Mouse (Mus musculus): ENCODE measurements around the gene Slit3. TPM values are rescaled to one million over a fixed set of nuclear protein-coding genes. Genes with fewer than 3 reads are reported as not detected.

Slit3 gene
- polyA plus RNA-seq, 1 experiment, result 11.3 TPM

DNA sequence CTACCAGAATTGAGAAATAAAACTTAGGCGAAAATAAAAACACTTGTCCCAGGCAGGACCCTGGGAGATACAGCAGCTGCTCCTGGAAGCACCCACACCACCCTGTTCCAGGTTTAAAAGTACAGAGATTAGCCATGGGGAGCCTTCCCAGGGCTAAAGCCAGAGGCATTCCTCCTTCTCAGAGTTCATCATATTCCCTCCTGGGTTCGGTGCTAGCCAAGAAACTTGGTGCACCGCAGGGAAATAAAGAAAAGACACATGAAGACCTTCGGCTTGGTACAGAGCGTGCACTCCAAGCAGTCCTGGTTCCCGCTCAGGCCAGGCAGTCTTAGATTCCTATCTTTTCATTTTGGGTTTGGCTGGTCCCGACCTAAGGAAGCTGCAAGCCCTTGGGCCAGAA is 167.0 kb downstream of the Slit3 start:
- H3K4me1 ChIP-seq (ENCODE audit: control insufficient read depth, insufficient read depth, insufficient read length, low read length), result peaks cover 10% of the 10 kb centered on the region; the same call in 1 of the 2 replicates
- H3K27ac ChIP-seq (replicated peaks; ENCODE audit: low read depth, low read length), result no peak overlapping the region
- H3K4me3 ChIP-seq (ENCODE audit: insufficient read depth, low read depth, low read length), result no peak overlapping the region

DNA sequence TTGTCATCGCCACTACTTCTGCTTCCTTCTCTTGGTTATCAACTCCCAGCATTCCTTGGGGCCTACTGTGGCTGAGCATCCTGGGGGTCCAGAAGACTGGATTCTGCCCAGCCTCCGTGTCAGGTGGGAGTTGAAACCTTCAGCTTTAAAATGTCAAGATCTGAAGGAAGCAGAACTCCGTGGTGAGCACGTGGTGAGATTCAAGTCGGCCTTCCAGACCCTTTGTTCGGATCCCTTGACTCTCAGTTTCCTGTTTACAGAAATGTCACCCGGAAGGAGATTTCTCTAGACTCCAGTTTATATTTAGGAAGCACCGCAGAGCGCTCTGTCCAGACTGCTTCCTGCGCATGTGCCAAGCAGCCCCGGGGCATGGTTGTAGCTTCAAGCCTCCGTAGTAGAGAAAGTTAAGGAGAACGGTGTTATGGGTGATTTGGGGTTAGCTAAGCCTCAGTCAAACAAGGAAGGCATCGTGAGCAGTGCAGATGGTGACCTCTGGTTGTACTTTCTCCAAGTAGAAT is 167.8 kb downstream of the Slit3 start:
- H3K27ac ChIP-seq (replicated peaks; ENCODE audit: low read depth, low read length), result 0 out of 2 replicates have a peak overlapping the region, but pooled peaks have one; percentile 26
- peaks cover 8% of the 10 kb centered on the region; the same call in 1 of the 2 replicates for H3K4me1 ChIP-seq (ENCODE audit: control insufficient read depth, insufficient read depth, insufficient read length, low read length)

DNA sequence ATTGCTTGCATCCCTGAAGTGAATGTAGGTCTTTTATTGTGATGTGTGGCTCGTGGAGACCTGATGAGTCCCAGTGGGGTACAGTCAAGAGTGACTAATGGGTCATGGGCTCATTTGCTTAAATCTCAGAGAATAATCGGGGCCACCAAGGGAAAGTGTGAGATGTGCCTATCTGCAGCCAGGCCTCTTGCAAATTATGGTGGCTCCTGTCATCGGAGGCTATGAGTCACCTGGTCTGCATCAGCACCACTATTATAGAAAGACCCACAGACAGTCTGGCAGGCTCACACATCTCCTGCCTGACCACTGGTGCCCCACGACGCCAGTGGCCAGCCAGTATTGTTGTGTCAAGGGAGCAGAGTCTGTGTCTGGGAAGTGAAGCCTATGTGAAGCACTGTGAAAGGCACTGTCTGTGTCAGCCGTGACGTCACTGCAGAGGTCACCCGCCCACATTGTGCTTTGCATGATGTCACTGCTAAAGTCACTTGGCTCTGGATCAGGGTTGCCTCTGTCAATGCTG is 171.3 kb downstream of the Slit3 start:
- H3K27ac ChIP-seq (replicated peaks; ENCODE audit: low read depth, low read length), result no peak overlapping the region

More for the DNA sequence above, 167.8 kb downstream of the Slit3 start:
- no peak overlapping the region for H3K4me3 ChIP-seq (ENCODE audit: insufficient read depth, low read depth, low read length)

DNA sequence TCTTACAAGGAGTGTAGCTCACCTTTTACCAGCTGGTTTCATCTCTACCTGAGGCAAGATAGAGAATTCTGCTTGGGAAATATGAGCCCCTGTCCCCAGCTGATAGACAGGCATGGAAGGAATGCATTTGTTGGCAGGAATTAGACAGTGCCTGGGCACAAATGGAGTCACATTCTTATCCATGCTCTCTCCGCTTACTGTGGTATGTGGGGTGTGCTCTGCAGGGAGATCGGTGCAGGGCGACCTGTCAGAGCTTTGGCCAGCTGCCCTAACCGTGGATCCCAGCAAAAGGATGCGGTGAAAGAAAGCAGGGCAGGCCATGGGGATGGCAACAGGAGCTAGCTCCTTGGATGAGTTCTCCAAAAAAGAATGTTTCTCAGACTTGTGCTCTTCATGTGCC is 172.2 kb downstream of the Slit3 start:
- Histone ChIP-seq H3K4me3 (ENCODE audit: insufficient read depth, low read depth, low read length) (no peak overlapping the region), H3K4me1 (ENCODE audit: control insufficient read depth, insufficient read depth, insufficient read length, low read length) (peaks cover 29% of the 10 kb centered on the region), H3K27ac (replicated peaks; ENCODE audit: low read depth, low read length) (no peak overlapping the region)

More for the DNA sequence above, 171.3 kb downstream of the Slit3 start:
- Histone ChIP-seq H3K4me3 (ENCODE audit: insufficient read depth, low read depth, low read length) (no peak overlapping the region), H3K4me1 (ENCODE audit: control insufficient read depth, insufficient read depth, insufficient read length, low read length) (peaks cover 22% of the 10 kb centered on the region)

DNA sequence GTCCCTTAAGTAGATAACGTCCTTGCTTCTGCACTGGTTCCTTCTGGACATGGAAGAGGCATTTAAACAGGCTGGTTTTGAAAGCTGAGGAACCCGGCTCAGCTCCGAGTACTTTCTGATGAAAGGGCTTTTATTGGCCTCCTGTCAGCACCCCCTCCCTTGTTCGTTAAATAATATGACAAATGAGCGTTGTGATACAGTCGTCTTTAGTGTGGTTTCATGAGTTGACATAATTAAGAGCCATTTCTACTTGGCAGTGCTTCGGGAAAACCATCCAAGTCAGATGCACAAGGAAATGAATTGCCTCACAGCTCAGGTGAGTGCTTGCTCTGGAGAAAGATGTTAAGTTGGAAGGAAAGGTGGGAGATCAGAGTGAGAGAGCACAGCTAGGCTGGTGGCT is 173.6 kb downstream of the Slit3 start:
- Histone ChIP-seq H3K27ac (replicated peaks; ENCODE audit: low read depth, low read length) (no peak overlapping the region), H3K4me3 (ENCODE audit: insufficient read depth, low read depth, low read length) (no peak overlapping the region), H3K4me1 (ENCODE audit: control insufficient read depth, insufficient read depth, insufficient read length, low read length) (peaks cover 25% of the 10 kb centered on the region)

DNA sequence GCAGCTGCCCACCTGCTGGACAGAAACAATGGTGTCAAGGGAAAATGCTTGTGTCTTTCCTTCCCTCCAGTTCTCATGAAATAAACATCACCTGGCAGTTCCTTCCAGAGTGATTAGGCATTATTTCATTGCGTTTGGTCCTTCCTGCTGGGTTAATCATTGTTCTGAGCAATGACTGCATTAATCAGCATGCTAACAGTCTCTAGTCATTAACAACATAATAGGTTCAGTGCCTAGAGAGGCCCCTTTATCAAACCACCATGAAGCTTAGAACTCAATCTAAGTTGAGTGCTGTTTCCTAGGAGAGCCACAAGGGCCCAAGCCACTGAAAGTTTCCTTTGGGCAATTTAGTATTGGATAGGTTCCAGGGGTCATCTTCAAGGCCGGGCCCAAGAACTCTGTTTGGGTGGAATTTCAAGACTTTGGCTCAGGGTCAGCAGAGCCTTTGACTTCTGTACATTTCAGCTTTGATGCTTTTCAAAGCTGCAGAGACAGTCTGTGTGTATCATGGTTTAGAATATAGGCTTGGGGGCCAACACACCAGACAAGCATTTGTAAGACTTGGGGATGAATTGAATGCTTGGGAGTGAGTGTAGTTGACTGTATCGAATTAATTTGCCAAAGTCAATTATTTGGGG is 174.3 kb downstream of the Slit3 start:
- Histone ChIP-seq H3K27ac (replicated peaks; ENCODE audit: low read depth, low read length) (0 out of 2 replicates have a peak overlapping the region, but pooled peaks have one; percentile 30), H3K4me3 (ENCODE audit: insufficient read depth, low read depth, low read length) (no peak overlapping the region), H3K4me1 (ENCODE audit: control insufficient read depth, insufficient read depth, insufficient read length, low read length) (peaks cover 25% of the 10 kb centered on the region)

DNA sequence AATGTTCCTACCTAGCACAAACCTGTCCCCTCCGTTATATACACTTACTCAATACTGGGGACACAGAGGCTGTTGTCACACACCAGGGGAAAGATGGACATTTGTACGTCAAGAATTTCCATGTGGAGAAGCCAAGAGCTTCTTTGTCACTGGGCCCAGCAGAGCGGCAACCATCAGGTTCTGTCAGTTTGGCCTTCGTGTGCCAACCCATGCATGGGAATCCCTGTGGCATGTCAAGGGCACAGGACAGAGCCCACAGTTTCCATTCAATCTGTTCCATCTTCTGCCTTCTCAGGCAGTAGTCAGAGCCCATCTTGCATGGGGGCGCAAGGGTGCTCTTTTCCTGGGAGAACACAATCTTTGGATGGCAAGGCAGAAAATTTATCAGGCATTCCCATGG is 175.8 kb downstream of the Slit3 start:
- Histone ChIP-seq H3K4me1 (ENCODE audit: control insufficient read depth, insufficient read depth, insufficient read length, low read length) (peaks cover 25% of the 10 kb centered on the region), H3K4me3 (ENCODE audit: insufficient read depth, low read depth, low read length) (no peak overlapping the region), H3K27ac (replicated peaks; ENCODE audit: low read depth, low read length) (peak overlapping the region; percentile 61)

DNA sequence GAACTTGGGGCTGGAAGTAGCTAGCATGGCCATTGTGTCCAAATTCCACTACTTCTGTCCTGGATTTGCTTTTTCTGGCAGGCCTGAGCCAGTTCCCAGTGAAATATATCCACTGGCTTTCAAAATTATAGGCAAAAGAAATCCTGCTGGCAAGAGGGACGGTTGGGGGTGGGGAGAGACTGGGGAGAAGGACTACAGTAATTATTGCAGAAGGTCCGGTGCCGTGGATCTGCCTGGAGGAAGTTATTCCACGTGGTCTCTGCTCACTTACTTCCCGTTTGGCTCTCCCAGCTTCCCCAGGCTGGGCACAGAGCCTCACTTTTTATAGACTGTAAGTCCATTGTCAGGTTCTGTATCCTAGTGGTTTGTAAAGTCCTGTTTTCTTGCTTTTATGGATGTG is 176.3 kb downstream of the Slit3 start:
- H3K4me1 ChIP-seq (ENCODE audit: control insufficient read depth, insufficient read depth, insufficient read length, low read length), result peaks cover 25% of the 10 kb centered on the region
- no peak overlapping the region for H3K27ac ChIP-seq (replicated peaks; ENCODE audit: low read depth, low read length)
- H3K4me3 ChIP-seq (ENCODE audit: insufficient read depth, low read depth, low read length), result no peak overlapping the region

DNA sequence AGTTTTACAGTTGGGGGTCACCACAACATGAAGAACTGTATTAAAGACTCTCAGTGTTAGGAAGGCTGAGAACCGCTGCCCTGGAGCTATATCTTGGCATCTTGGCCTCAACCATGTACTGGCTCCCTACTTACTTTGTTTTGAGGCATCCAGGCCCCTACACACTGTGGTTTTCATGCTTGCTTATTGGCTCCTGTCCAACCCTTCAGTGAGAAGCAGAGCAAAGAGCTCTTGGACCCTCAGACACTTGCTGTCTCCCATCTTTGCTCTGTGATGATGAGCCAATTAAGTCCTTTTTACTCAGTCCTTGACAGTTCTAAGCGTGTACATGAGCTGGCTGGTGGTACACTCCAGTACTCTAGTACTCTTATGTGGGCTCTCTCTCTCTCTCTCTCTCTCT is 177.5 kb downstream of the Slit3 start:
- no peak overlapping the region for H3K4me3 ChIP-seq (ENCODE audit: insufficient read depth, low read depth, low read length)
- H3K4me1 ChIP-seq (ENCODE audit: control insufficient read depth, insufficient read depth, insufficient read length, low read length), result peaks cover 25% of the 10 kb centered on the region
- no peak overlapping the region for H3K27ac ChIP-seq (replicated peaks; ENCODE audit: low read depth, low read length)

DNA sequence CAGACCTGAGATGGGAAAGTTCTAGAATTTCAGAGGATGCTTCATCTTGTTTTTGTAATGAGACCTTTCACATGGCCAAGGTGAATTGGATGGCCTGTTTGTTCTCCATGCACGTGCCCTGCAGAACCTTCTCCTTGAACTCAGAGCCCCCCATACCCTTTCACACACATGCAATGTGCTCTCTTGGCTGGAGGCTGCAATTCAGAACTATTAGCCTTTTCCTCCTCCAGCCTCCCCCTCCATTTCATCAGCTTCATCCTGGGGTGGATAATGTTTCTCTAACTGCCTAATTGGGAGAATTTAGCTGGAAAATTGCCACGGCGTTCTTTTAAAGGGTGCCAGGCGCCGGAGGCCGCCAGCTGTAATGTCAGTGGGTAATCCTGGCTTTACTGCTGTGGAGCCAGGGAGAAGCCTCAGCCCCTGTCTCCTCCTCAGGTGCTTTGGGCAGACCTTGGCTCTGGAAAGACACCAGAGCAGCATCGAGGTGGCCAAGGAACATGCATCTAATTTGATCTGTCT is 178.9 kb downstream of the Slit3 start:
- Histone ChIP-seq H3K27ac (replicated peaks; ENCODE audit: low read depth, low read length) (no peak overlapping the region), H3K4me3 (ENCODE audit: insufficient read depth, low read depth, low read length) (no peak overlapping the region), H3K4me1 (ENCODE audit: control insufficient read depth, insufficient read depth, insufficient read length, low read length) (peaks cover 22% of the 10 kb centered on the region)

DNA sequence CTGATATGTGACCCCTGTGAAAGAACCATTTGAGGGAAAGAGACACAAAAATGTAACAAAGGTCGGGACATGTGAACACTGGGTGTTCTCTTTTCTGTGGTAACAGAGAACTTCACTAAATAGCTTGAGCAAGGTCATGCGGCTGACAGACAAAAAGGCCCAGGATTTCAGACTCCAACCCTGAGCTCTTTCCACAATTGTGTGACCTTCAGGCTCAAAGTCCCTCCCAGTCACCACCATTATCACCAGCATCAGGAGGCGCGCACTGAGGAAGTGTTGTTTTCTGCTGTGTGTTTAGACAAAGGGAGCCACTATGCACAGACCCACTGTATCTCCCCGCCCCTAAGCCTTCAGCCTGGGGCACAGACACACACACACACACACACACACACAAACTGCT is 181.2 kb downstream of the Slit3 start:
- H3K4me1 ChIP-seq (ENCODE audit: control insufficient read depth, insufficient read depth, insufficient read length, low read length), result peaks cover 7% of the 10 kb centered on the region
- no peak overlapping the region for H3K27ac ChIP-seq (replicated peaks; ENCODE audit: low read depth, low read length)
- no peak overlapping the region for H3K4me3 ChIP-seq (ENCODE audit: insufficient read depth, low read depth, low read length)

DNA sequence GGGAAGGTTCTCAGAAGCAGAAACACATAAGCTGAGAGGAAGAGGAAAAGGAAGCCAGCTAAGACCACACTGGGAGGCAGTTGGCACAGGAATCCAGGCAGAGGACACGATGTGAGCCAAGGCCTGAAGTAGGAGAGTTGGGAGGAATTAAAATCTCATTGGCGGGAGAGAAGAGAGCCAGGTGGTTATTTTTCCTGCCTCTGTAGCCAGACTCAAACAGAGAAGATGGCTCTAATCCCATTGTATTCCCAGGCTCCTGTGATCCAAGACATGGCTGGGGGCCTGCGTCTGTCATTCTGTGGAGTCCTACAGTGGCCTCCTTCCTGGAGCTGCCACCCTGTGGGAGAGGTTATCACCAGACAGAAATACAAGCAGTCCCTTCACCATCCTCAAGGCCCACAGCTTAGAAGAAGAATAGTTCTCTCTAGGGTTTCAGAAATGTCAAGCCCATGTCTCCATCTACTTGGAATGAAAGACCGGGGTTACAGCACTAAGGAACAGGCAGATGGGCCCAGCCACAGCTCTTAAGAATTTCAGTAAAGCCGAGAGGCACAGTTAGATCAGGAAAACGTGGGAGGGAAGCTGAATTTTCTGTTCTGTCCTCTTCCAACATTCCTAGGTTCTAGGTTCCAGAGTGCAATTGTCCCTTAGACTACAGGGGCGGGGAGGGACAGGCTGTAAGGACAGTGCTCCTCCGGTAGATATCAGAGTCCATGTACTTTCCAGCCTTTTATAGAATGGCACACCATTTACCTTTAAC is 183.4 kb downstream of the Slit3 start:
- Histone ChIP-seq H3K4me1 (ENCODE audit: control insufficient read depth, insufficient read depth, insufficient read length, low read length) (no peaks in the 10 kb centered on the region), H3K27ac (replicated peaks; ENCODE audit: low read depth, low read length) (no peak overlapping the region), H3K4me3 (ENCODE audit: insufficient read depth, low read depth, low read length) (no peak overlapping the region)

DNA sequence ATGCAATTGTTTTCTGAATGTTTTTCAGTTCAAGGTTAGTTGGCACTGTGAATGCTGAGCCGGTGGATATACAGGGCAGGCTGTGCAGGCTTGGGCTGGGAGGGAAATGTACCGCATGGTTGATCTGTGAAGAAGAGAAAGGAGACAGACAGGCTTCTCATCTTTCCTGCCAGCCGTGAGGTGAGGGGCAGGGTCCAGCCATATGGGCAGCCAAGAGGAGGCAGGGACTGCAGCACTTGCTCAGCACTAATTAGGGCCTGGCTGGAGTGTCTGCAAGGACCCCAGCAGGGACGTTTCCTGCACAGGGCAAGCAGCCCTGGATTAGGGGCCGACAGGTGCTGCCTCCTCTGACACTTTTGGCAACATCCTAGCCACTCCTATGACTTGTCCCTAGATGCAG is 184.1 kb downstream of the Slit3 start:
- Histone ChIP-seq H3K27ac (replicated peaks; ENCODE audit: low read depth, low read length) (no peak overlapping the region), H3K4me3 (ENCODE audit: insufficient read depth, low read depth, low read length) (no peak overlapping the region), H3K4me1 (ENCODE audit: control insufficient read depth, insufficient read depth, insufficient read length, low read length) (no peaks in the 10 kb centered on the region)

DNA sequence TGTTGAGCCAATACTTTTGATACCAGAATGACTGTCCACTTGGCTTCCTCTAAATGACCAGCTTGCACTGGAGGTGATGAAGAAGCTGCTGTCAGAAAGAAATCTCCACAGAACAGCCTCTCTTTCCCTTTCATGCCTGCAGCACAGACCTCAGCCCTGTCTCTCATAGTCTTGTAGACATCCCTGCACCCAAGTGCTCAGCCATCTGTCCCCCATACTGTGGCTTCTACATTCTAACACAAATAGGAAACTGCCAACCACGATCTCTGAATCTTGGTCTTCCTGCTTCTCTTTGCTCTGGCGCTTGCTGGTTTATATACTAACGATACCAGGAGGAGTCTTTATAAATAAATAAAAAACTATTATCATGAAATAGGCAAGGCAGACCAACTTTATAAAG is 184.9 kb downstream of the Slit3 start:
- Histone ChIP-seq H3K4me1 (ENCODE audit: control insufficient read depth, insufficient read depth, insufficient read length, low read length) (no peaks in the 10 kb centered on the region), H3K27ac (replicated peaks; ENCODE audit: low read depth, low read length) (no peak overlapping the region), H3K4me3 (ENCODE audit: insufficient read depth, low read depth, low read length) (no peak overlapping the region)

DNA sequence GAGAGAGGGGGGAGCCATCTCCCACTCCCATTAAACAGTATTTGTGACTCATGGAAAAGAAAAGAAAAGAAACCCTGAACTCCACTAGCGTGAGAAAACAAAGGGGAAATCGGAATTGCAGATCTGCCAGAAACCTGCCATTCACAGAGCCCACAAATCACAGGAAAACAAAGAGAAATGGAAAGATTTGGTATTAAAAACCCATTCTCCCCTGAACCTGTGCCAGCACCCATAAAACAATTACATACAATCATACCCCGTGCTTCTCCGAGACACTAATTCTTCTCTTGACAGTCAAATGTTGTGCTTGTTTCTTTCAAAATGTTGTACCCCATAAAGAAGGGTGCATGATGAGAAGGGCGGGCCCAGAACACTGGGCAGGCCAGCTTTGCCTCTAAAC is 185.9 kb downstream of the Slit3 start:
- no peaks in the 10 kb centered on the region for H3K4me1 ChIP-seq (ENCODE audit: control insufficient read depth, insufficient read depth, insufficient read length, low read length)
- no peak overlapping the region for H3K4me3 ChIP-seq (ENCODE audit: insufficient read depth, low read depth, low read length)
- no peak overlapping the region for H3K27ac ChIP-seq (replicated peaks; ENCODE audit: low read depth, low read length)

Data from brown adipose tissue, adult 24 weeks (tissue).